Mouse (Mus musculus): ENCODE data around the gene Dnase2b. TPM values are rescaled to one million over a fixed set of nuclear protein-coding genes. Genes with fewer than 3 reads are reported as not detected.

Dnase2b gene
- total RNA-seq, 2 experiments from 2014 or later = not detected

GRCm38 (mm10) chr3:146570148-146570782 lies 45.1 kb downstream of the Dnase2b start, which contains the start of gene Uox:
Uox (plus strand) TSS chr3:146570426.
- DNase-seq = no peak

GRCm38 (mm10) chr3:146569594-146569993 lies 45.8 kb downstream of the Dnase2b start:
- DNase-seq = no peak

- DNase-seq = no peak
Measured at GRCm38 (mm10) chr3:146567884-146568530, 47.4 kb downstream of the Dnase2b start.

- DNase-seq = no peak
Measured at GRCm38 (mm10) chr3:146567366-146567765, 48.0 kb downstream of the Dnase2b start.

- DNase-seq = no peak
Measured at GRCm38 (mm10) chr3:146565065-146565411, 50.4 kb downstream of the Dnase2b start.

GRCm38 (mm10) chr3:146564268-146565064 lies 50.9 kb downstream of the Dnase2b start:
- peak; percentile 39 for DNase-seq

- DNase-seq = no peak
Measured at GRCm38 (mm10) chr3:146562936-146563335, 52.5 kb downstream of the Dnase2b start.

- DNase-seq = no peak
Measured at GRCm38 (mm10) chr3:146557507-146557906, 57.9 kb downstream of the Dnase2b start.

- no peak for DNase-seq
Measured at GRCm38 (mm10) chr3:146556567-146556966, 58.8 kb downstream of the Dnase2b start.

- no peak for DNase-seq
Measured at GRCm38 (mm10) chr3:146554816-146555215, 60.6 kb downstream of the Dnase2b start.

- no peak for DNase-seq
Measured at GRCm38 (mm10) chr3:146543632-146544031, 71.8 kb downstream of the Dnase2b start.

GRCm38 (mm10) chr3:146540521-146541273 lies 74.7 kb downstream of the Dnase2b start:
- DNase-seq = no peak

- no peak for DNase-seq
Measured at GRCm38 (mm10) chr3:146534986-146535385, 80.4 kb downstream of the Dnase2b start.

Other genes with a start within 250 kb of the Dnase2b start
- 10 to 100 TPM; 23.5 to 27.0 TPM for gene Ssx2ip, start 211.0 kb downstream of the Dnase2b start, total RNA-seq (2021)
- 1 to 10 TPM; 3.3 to 3.8 TPM for gene Ctbs, start 165.8 kb downstream of the Dnase2b start, total RNA-seq (2021)
- 1 to 10 TPM; 3.8 to 5.8 TPM for gene Spata1, start 115.8 kb downstream of the Dnase2b start, total RNA-seq (2021)
- gene Gng5, start 115.8 kb downstream of the Dnase2b start, total RNA-seq (2021) = 100 to 1,000 TPM; 371 to 383 TPM
- gene Rpf1, start 94.2 kb downstream of the Dnase2b start, total RNA-seq (2021) = 10 to 100 TPM in 1 of 2 experiments, 1 to 10 TPM in 1; 9.8 to 12.2 TPM
- gene Uox, start 45.2 kb downstream of the Dnase2b start, total RNA-seq (2021) = not detected
- gene 4930503B20Rik, start 35.7 kb upstream of the Dnase2b start, total RNA-seq (2021) = not detected
- under 1 TPM; 0.32 to 0.74 TPM for gene Samd13, start 70.0 kb upstream of the Dnase2b start, total RNA-seq (2021)
- gene Prkacb, start 197.4 kb upstream of the Dnase2b start, total RNA-seq (2021) = 10 to 100 TPM; 34.8 to 35.1 TPM
- gene Ttll7, start 236.8 kb upstream of the Dnase2b start, total RNA-seq (2021) = 10 to 100 TPM; 50.4 to 57.1 TPM